Mouse (Mus musculus) c-Kit-positive CD71-positive TER-119-negative erythroid progenitor cells, embryonic 14.5 days (primary cell): ENCODE measurements around the gene Gpatch3.
A peak's percentile ranks its signal among the peaks of the same experiment; 100 is the strongest.

ENCODE experiments used
- DNase-seq: peaks from one replicate; pipeline ENCODE4 v3.0.0-alpha.2; 2013; ENCODE audit warnings: low read depth

Gpatch3 gene

GRCm38 (mm10) chr4:133584059-133584951 is 9.8 kb downstream of the Gpatch3 start, which contains the start of gene Gpn2:
Gpn2 (plus strand) TSS chr4:133584362.
- peak; percentile 83 for DNase-seq

GRCm38 (mm10) chr4:133592570-133592969 is 18.0 kb downstream of the Gpatch3 start:
- no peak for DNase-seq

- no peak for DNase-seq
These were observed 21.0 kb downstream of the Gpatch3 start for GRCm38 (mm10) chr4:133595538-133595937.

GRCm38 (mm10) chr4:133596084-133596483 is 21.5 kb downstream of the Gpatch3 start:
- DNase-seq, result no peak

GRCm38 (mm10) chr4:133598616-133599015 is 24.1 kb downstream of the Gpatch3 start:
- no peak for DNase-seq

- no peak for DNase-seq
These were observed 24.6 kb downstream of the Gpatch3 start for GRCm38 (mm10) chr4:133599116-133599515.

GRCm38 (mm10) chr4:133599571-133600073 is 25.1 kb downstream of the Gpatch3 start:
- DNase-seq, result peak; percentile 77

GRCm38 (mm10) chr4:133600306-133600705 is 25.8 kb downstream of the Gpatch3 start:
- DNase-seq, result no peak

- DNase-seq, result no peak
These were observed 27.2 kb downstream of the Gpatch3 start, which contains the start of gene Sfn for GRCm38 (mm10) chr4:133601721-133602218. Sfn (minus strand) TSS chr4:133602168.

- no peak for DNase-seq
These were observed 28.5 kb downstream of the Gpatch3 start for GRCm38 (mm10) chr4:133603056-133603455.

GRCm38 (mm10) chr4:133604175-133604574 is 29.6 kb downstream of the Gpatch3 start:
- DNase-seq, result no peak

- DNase-seq, result no peak
These were observed 30.3 kb downstream of the Gpatch3 start for GRCm38 (mm10) chr4:133604856-133605255.

- DNase-seq, result no peak
These were observed 30.8 kb downstream of the Gpatch3 start for GRCm38 (mm10) chr4:133605330-133605729.

- no peak for DNase-seq
These were observed 32.7 kb downstream of the Gpatch3 start for GRCm38 (mm10) chr4:133607284-133607683.

- peak; percentile 71 for DNase-seq
These were observed 35.2 kb downstream of the Gpatch3 start for GRCm38 (mm10) chr4:133609719-133610118.

- DNase-seq, result no peak
These were observed 37.3 kb downstream of the Gpatch3 start for GRCm38 (mm10) chr4:133611815-133612214.

- no peak for DNase-seq
These were observed 37.9 kb downstream of the Gpatch3 start for GRCm38 (mm10) chr4:133612416-133612815.

GRCm38 (mm10) chr4:133613026-133613425 is 38.5 kb downstream of the Gpatch3 start:
- DNase-seq, result no peak

GRCm38 (mm10) chr4:133613867-133614266 is 39.3 kb downstream of the Gpatch3 start:
- no peak for DNase-seq

- no peak for DNase-seq
These were observed 39.8 kb downstream of the Gpatch3 start for GRCm38 (mm10) chr4:133614274-133614761.

GRCm38 (mm10) chr4:133615416-133615815 is 40.9 kb downstream of the Gpatch3 start:
- no peak for DNase-seq

- no peak for DNase-seq
These were observed 43.4 kb downstream of the Gpatch3 start for GRCm38 (mm10) chr4:133617936-133618335.
